Mouse (Mus musculus): ENCODE measurements around the gene Qrich2.

GRCm38 (mm10) chr11:116442867-116443177 is 23.2 kb downstream of the Qrich2 start:
- no peak for TF ChIP-seq SMC3 (IDR thresholded peaks at IDR 0.05; ENCODE audit: low read depth, low read length)
- TF ChIP-seq CTCF (IDR thresholded peaks at IDR 0.05 in 2 of 3, conservative IDR thresholded peaks at IDR 0.05 in 1 of 3; ENCODE audit: control insufficient read depth in 1 of 3, insufficient read depth in 1 of 3, low read depth in 2 of 3, low read length in 3 of 3, poor library complexity in 1 of 3, severe bottlenecking in 1 of 3) = no peak
- TF ChIP-seq MYC (IDR thresholded peaks at IDR 0.05; ENCODE audit: low read depth, low read length) = no peak
- no peak for TF ChIP-seq TCF12 (IDR thresholded peaks at IDR 0.05; ENCODE audit: low read depth, low read length)
- TF ChIP-seq CHD1 (IDR thresholded peaks at IDR 0.05; ENCODE audit: low read depth, low read length) = no peak

Measured in MEL (cell line).